Mouse (Mus musculus): Measurements from ENCODE around the gene Olfm2. TPM values are rescaled to one million over a fixed set of nuclear protein-coding genes. Genes with fewer than 3 reads are reported as not detected.

The Olfm2 gene
- total RNA-seq, 2 experiments from 2014 or later: 0.74 to 0.98 TPM

Other genes starting within 250 kb of the Olfm2 start
- gene Zfp266, start 224.9 kb downstream of the Olfm2 start, total RNA-seq (2021): 10 to 100 TPM; 50.7 to 54.5 TPM
- 1 to 10 TPM; 6.9 to 7.8 TPM for gene Zfp846, start 165.1 kb downstream of the Olfm2 start, total RNA-seq (2021)
- gene Ubl5, start 103.5 kb downstream of the Olfm2 start, total RNA-seq (2021): 100 to 1,000 TPM; 178 to 190 TPM
- 10 to 100 TPM; 15.1 to 17.2 TPM for gene Fbxl12, start 101.6 kb downstream of the Olfm2 start, total RNA-seq (2021)
- gene Pin1, start 94.3 kb downstream of the Olfm2 start, total RNA-seq (2021): 10 to 100 TPM; 17.3 to 18.6 TPM
- 100 to 1,000 TPM; 156 to 159 TPM for gene Col5a3, start 68.7 kb upstream of the Olfm2 start, total RNA-seq (2021)
- gene Rdh8, start 72.2 kb upstream of the Olfm2 start, total RNA-seq (2021): not detected
- 1 to 10 TPM; 8.2 to 9.7 TPM for gene A230050P20Rik, start 122.3 kb upstream of the Olfm2 start, total RNA-seq (2021)
- gene Angptl6, start 133.4 kb upstream of the Olfm2 start, total RNA-seq (2021): 1 to 10 TPM; 3.9 to 4.5 TPM
- 10 to 100 TPM; 25.0 to 28.7 TPM for gene Ppan, start 141.8 kb upstream of the Olfm2 start, total RNA-seq (2021)
- 100 to 1,000 TPM; 146 to 158 TPM for gene Eif3g, start 152.3 kb upstream of the Olfm2 start, total RNA-seq (2021)
- 10 to 100 TPM; 44.5 to 46.0 TPM for gene Dnmt1, start 213.5 kb upstream of the Olfm2 start, total RNA-seq (2021)
- gene S1pr2, start 230.4 kb upstream of the Olfm2 start, total RNA-seq (2021): 10 to 100 TPM; 19.8 to 20.2 TPM

Data from gastrocnemius, postnatal 4 days (tissue).